Mouse (Mus musculus) intestine, postnatal 0 days (tissue): ENCODE data around the gene Dlx1. TPM values are rescaled to one million over a fixed set of nuclear protein-coding genes. Genes with fewer than 3 reads are reported as not detected.

Experiments
- ATAC-seq: fragments of 200-750 bp; cut with Nextera tagmentation; 2 replicates; pipeline ENCODE4 v1.8.0; 2017; ENCODE audit warnings: mild to moderate bottlenecking, moderate TSS enrichment, moderate library complexity
- H3K27ac ChIP-seq: fragments of 300-500 bp; sonication (generic); 2 replicates; pipeline ENCODE4 v1.5.1; 2014; ENCODE audit warnings: mild to moderate bottlenecking, low read depth, low read length, moderate library complexity
- H3K27me3 ChIP-seq: fragments of 300-500 bp; sonication (generic); replicated peaks from 2 replicates; pipeline ENCODE4 v1.6.1; 2014; ENCODE audit warnings: low read length, mixed read lengths; ENCODE audit not compliant: control insufficient read depth, insufficient read depth
- H3K36me3 ChIP-seq: fragments of 300-500 bp; sonication (generic); 2 replicates; pipeline ENCODE4 v1.6.1; 2014; ENCODE audit warnings: mild to moderate bottlenecking, moderate library complexity; ENCODE audit not compliant: control insufficient read depth, insufficient read depth
- H3K4me1 ChIP-seq: fragments of 300-500 bp; sonication (generic); replicated peaks from 2 replicates; pipeline ENCODE4 v1.6.1; 2014; ENCODE audit warnings: antibody characterized with exemption, low read length, mixed read lengths; ENCODE audit not compliant: control insufficient read depth, insufficient read depth
- H3K4me2 ChIP-seq: fragments of 300-500 bp; sonication (generic); replicated peaks from 2 replicates; pipeline ENCODE4 v1.6.1; 2014; ENCODE audit warnings: low read depth, mild to moderate bottlenecking, moderate library complexity
- H3K4me3 ChIP-seq: fragments of 300-500 bp; sonication (generic); 2 replicates; pipeline ENCODE4 v1.5.1; 2014; ENCODE audit warnings: low read depth, low read length
- H3K9ac ChIP-seq: fragments of 300-500 bp; sonication (generic); 2 replicates; pipeline ENCODE4 v1.6.1; 2014; ENCODE audit warnings: mild to moderate bottlenecking, low read depth, low read length
- H3K9me3 ChIP-seq: fragments of 300-500 bp; sonication (generic); 2 replicates; pipeline ENCODE4 v1.6.1; 2016; ENCODE audit warnings: mixed run types; ENCODE audit not compliant: control insufficient read depth
- CTCF ChIP-seq: sonication (generic); IDR thresholded peaks from 2 replicates; pipeline ENCODE4 v1.5.1; 2016; ENCODE audit warnings: low read depth, mild to moderate bottlenecking, control low read depth, antibody characterized with exemption, moderate library complexity
- WGBS: fragments of 180-500 bp; shearing (Covaris S2); extraction: QIAGEN DNeasy Blood & Tissue Kit; methylation state at CpG from one replicate; pipeline ENCODE4 v1.1.7; 2014; 5-methylcytosine and 5-hydroxymethylcytosine counted together
- polyA plus RNA-seq: library from polyadenylated mRNA; unstranded; fragments of >200 nt; fragmentation: Nextera tagmentation; extraction: Ambion mirVana; gene quantifications from 2 replicates; pipeline ENCODE4 v1.2.1, GENCODE M21; 2015

The Dlx1 gene
- polyA plus RNA-seq, 1 experiment from 2014 or later = 1.8 TPM

DNA sequence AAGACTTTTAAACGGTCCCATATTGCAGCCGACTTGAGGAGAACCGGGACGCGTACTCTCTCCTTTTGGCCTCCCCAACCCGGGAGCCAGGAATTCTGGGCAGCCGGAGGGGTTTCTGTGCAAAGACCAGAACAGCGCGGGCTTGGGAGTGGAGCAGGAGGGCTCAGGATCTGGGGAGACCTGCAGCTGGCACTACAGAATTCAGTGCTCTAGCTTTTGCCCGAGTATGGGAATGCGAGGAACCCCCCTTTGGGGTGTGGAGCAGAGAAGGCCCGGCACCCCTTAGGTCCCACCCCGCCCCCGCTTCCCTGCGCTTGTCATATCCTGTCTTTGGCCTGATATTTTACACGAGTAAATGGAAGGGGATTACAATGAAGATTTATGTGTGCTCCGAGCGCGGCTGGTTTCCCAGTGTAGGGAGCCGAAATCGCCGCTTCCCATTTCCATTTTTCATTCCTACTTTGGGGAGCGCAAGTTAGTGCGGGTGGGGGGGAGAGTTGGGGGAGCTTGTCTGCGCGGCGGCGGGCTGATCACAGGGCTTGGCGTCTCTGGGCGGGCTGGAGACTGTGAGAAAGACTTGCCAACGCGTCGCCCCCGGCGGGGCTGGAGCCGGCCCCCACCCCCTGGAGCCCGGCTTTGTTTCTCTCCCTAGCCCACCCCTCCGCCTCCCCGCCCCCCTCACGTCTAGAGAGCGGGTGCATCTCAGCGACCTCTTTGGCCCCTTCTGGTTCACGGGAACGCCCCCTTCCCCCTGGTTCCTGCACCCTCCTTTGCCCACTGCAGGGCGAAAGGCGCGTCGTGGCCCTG lies 12.9 kb downstream of the Dlx1 start:
- Histone ChIP-seq H3K4me2 (peak overlapping the region; percentile 24; the same call in 1 of the 2 replicates), H3K27me3 (peaks cover 97% of the 10 kb centered on the region), H3K9ac (no peak overlapping the region), H3K9me3 (no peaks in the 10 kb centered on the region), H3K4me3 (0 out of 2 replicates have a peak overlapping the region, but pooled peaks have one; percentile 11), H3K4me1 (no peaks in the 10 kb centered on the region), H3K36me3 (no peaks in the 10 kb centered on the region), H3K27ac (no peak overlapping the region)
- 1% methylated on average over 42 of the region's 48 CpGs for WGBS
- ATAC-seq = no peak
- no peak for TF ChIP-seq CTCF

DNA sequence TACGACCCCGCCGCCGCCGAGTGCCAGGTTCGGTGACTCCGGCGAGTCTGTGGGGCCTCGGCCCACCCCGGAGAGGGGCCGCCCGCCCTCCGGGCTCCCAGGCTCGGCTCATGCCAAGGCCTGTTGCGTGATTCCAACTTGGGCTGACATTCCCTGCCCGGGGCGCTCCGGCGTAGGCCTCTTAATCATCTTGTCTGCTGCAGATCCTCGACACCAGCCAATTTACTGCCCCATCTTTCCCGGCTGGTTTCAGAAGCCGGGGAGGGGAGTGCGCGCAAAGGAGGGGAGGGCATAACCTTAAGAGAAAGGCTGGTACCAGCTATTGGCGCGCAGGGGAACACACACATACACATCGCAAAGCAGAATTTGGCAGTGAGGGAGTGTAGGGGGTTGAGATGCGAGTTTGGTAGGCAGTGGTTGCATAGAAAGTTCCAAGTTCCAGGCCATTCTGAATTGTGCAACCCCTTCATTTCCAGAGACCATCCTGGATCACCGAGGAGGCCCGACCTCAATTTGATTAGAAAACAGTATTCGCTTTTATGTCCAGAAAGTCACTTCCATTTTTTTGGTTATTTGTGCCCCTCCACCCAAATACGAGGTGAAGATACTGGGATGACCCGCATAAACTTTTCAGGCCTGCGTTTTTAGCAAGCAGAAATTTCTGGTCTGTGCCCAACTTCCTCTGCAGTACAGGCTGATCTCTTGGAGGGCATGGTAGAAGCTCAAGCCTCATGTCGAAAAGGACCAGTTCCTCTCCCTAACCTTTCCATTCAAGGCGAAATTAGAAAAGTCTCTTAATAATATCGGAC lies 13.7 kb downstream of the Dlx1 start:
- 2% methylated on average over 37 of the region's 37 CpGs for WGBS
- Histone ChIP-seq H3K27ac (no peak overlapping the region), H3K9me3 (no peaks in the 10 kb centered on the region), H3K4me3 (0 out of 2 replicates have a peak overlapping the region, but pooled peaks have one; percentile 11), H3K36me3 (no peaks in the 10 kb centered on the region), H3K4me2 (0 out of 2 replicates have a peak overlapping the region, but pooled peaks have one; percentile 24), H3K27me3 (peaks cover 97% of the 10 kb centered on the region), H3K4me1 (no peaks in the 10 kb centered on the region), H3K9ac (no peak overlapping the region)
- no peak for TF ChIP-seq CTCF
- ATAC-seq = no peak

DNA sequence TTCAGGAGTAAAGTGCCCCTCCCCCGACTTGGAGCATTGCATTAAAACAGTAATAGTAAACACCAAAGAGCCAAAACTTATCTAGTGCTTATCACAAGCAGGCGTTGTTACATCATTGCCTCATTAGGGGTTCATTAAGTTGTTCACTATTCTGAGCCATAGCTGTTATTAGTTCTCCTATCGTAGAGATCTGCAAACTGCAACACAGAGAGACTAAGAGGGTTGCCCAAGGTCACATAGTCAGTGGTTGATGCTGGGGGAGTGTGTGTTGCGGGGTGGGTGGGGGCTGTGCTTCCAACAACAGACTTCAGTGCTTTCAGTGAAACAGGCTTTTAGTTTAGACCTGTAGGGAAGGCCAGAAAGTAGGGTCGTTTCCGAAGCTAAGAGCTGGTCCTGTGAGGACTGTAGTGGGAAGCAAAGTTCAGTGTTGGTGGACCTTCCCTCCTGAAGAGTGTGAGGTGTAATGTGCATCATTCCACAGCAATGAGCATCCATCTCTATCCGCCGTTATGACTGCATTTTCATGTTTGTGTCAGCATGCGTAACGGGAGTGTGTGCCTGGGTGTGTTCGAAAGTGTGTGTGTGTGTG lies 14.4 kb downstream of the Dlx1 start:
- no peaks in the 10 kb centered on the region for H3K9me3 ChIP-seq
- no peak for ATAC-seq
- no peak overlapping the region for H3K4me2 ChIP-seq
- no peak overlapping the region for H3K27ac ChIP-seq
- H3K4me3 ChIP-seq = no peak overlapping the region
- H3K4me1 ChIP-seq = no peaks in the 10 kb centered on the region
- H3K27me3 ChIP-seq = peaks cover 95% of the 10 kb centered on the region
- H3K36me3 ChIP-seq = no peaks in the 10 kb centered on the region
- WGBS = 3% methylated on average over 11 of the region's 11 CpGs
- TF ChIP-seq CTCF = no peak
- H3K9ac ChIP-seq = no peak overlapping the region

- ATAC-seq = 0 out of 2 replicates have a peak, but pooled peaks have one; percentile 14
- no peaks in the 10 kb centered on the region for H3K4me1 ChIP-seq
- H3K4me2 ChIP-seq = peak overlapping the region; percentile 32
- under 1% methylated on average over 29 of the region's 30 CpGs for WGBS
- no peaks in the 10 kb centered on the region for H3K36me3 ChIP-seq
- H3K27me3 ChIP-seq = peaks cover 91% of the 10 kb centered on the region
- no peak for TF ChIP-seq CTCF
- H3K9ac ChIP-seq = no peak overlapping the region
- H3K9me3 ChIP-seq = no peaks in the 10 kb centered on the region
- H3K4me3 ChIP-seq = peak overlapping the region; percentile 20; the same call in 1 of the 2 replicates
- no peak overlapping the region for H3K27ac ChIP-seq
These were observed 14.9 kb downstream of the Dlx1 start for GRCm38 (mm10) chr2:71542816-71543301.

DNA sequence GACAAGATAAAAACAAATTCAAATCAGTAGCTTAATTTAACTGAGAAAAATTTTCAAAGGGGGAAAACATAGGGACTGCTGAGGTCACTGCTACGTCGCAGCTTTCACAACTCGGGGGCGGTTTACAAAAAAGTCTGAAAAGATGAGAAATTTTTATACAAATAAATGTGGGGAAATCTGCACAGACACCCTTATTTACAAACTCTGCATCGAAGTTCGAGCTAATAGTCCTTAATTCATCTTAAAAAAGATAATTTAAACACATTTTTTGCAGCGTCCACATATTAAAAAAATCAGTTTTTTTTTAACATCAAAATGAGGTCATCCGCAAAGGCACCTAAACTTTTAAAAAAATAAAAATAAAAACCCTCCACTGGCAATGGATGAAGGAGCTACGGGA lies 15.6 kb downstream of the Dlx1 start:
- Histone ChIP-seq H3K27ac (no peak overlapping the region), H3K27me3 (peaks cover 91% of the 10 kb centered on the region), H3K4me1 (no peaks in the 10 kb centered on the region), H3K4me2 (no peak overlapping the region), H3K9ac (no peak overlapping the region), H3K9me3 (no peaks in the 10 kb centered on the region), H3K4me3 (0 out of 2 replicates have a peak overlapping the region, but pooled peaks have one; percentile 37), H3K36me3 (no peaks in the 10 kb centered on the region)
- WGBS = 4% methylated on average over 9 of the region's 9 CpGs
- TF ChIP-seq CTCF = no peak
- ATAC-seq = no peak
